Mouse (Mus musculus): ENCODE data around the gene Zmynd8.
A peak's percentile ranks its signal among the peaks of the same experiment; 100 is the strongest.

Gene Zmynd8

GRCm38 (mm10) chr2:165898202-165899194 is at the start of gene Zmynd8:
TSS of gene Zmynd8 (minus strand) at chr2:165899016.
- DNase-seq (ENCODE audit: extremely low read depth, low read depth, low spot score), result no peak

DNA sequence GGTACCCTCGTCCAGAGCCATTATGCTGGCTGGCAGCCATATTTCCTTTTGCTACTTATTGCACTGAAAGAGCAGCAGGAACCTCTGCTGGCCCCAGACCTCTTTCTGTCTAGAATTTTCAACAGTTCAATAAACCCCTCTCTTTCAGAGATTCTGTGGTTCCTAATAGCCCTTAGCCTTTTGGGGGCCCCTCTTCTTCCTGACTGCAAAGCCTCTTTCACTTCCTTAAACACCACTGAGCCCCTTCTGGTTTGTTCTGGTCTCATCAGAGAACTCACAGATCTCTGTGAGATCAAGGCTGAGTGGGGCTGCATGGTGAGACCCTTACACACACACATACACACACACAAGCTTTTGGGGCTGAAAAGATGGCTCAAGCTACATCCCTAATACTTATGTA is 49.2 kb upstream of the Zmynd8 start:
- DNase-seq (ENCODE audit: extremely low read depth, low read depth, low spot score), result no peak

DNA sequence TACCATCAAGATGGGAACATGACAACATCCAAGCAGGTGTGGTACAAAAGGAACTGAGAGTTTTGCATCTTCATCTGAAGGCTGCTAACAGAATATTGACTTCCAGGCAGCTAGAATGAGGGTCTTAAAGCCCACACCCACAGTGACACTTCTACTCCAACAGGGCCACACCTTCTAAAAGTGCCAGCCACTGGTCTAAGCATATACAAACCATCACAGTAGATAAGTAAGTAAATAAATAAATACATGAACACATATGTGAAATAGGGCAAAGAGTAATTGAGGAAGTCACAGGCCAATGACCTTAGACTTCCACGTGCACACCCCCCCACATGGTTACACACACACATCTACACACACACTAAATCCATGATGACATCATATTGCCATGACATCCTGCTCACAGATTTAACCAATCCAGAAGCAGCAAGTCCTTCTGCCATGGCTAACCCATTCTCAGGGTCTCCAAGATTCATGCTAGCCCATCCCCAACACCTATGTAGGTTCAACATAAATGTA is 47.3 kb upstream of the Zmynd8 start:
- no peak for DNase-seq (ENCODE audit: extremely low read depth, low read depth, low spot score)

DNA sequence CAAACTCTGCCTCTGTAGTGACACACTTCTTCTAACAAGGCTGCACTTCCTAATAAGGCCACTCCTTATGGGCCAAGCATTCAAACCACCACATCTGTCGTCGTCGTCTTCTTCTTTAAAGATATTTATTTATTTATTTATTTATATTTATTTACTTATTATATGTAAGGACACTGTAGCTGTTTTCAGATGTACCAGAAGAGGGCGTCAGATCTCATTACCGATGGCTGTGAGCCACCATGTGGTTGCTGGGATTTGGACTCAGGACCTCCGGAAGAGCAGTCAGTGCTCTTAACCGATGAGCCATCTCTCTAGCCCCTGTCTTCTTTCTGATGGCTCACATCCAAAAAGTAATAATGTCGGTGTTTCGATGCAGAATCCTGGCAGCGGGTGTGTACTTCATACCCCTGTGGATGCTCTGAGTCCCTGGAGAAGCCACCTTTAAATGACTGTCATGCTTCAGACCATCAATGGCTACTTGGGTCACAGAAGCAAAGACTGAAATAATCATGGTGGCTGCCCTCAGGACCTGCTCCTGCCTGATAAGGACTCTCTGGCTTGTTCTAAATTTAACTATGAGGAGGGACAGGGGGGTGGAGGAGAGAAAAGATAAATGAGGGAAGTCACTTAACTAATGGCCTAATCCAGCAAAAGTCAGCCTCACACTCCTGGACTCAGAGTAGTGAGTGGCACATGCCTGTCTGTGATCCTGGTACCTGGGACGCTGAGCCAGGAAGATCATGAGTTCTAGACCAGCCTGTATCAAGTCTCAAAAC is 45.9 kb upstream of the Zmynd8 start:
- DNase-seq (ENCODE audit: extremely low read depth, low read depth, low spot score), result no peak

DNA sequence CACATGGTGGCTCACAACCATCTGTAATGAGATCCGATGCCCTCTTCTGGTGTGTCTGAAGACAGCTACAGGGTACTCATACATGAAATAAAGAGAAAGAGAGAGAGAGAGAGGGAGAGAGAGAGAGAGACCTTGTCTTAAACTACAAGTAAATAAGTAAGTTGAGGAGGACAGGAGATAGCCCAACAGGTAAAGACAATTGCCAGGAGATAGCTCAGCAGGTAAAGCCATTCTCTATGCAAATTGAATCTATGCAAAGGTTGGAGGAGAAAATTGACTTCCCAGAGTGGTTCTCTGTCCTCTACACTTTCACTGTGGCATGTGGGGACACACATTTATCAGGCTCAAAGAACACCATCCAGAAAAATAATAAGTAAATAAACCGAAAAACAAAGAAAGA is 44.3 kb upstream of the Zmynd8 start:
- DNase-seq (ENCODE audit: extremely low read depth, low read depth, low spot score), result no peak

GRCm38 (mm10) chr2:165936106-165936505 is 37.3 kb upstream of the Zmynd8 start:
- DNase-seq (ENCODE audit: extremely low read depth, low read depth, low spot score), result no peak

GRCm38 (mm10) chr2:165927705-165928104 is 28.9 kb upstream of the Zmynd8 start:
- DNase-seq (ENCODE audit: extremely low read depth, low read depth, low spot score), result no peak

DNA sequence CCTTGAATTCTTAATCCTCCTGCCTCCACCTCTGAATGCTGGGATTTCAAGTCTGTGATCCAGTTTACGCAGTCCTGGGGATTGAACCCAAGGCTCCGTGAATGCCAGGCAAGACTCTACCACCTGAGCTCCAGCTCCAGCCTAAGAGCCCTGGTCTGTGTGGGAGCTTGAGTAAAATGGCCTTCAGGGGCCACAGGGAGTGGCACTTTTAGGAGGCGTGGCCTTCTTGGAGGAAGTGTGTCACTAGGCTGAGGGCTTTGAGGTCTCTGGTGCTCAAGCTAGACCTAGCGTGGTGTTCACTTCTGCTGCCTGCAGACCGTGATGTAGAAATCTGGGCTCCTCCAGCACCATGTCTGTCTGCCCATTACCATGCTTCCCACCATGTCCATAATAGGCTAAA is 27.4 kb upstream of the Zmynd8 start:
- no peak for DNase-seq (ENCODE audit: extremely low read depth, low read depth, low spot score)

DNA sequence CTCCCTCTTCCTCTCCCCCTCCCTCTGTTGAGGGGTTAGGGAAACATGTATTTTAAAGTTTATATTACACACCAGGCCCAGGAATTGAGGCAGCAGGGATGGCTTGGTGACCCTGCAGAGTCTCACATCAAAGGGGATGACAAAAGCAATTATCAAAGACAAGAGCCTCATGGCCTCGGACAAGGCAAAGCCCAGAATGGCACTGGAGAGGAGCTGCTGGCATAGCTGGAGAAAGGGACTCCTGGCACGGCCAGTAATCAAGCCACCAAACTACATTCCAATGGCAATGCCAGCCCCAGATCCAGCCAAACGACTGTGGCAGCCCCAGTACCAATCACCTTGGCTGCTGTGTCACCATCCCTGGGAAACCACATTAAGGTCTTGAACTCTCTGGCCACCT is 26.3 kb upstream of the Zmynd8 start:
- DNase-seq (ENCODE audit: extremely low read depth, low read depth, low spot score), result no peak

GRCm38 (mm10) chr2:165924695-165925094 is 25.9 kb upstream of the Zmynd8 start:
- DNase-seq (ENCODE audit: extremely low read depth, low read depth, low spot score), result no peak

GRCm38 (mm10) chr2:165923715-165924114 is 24.9 kb upstream of the Zmynd8 start:
- DNase-seq (ENCODE audit: extremely low read depth, low read depth, low spot score), result no peak

DNA sequence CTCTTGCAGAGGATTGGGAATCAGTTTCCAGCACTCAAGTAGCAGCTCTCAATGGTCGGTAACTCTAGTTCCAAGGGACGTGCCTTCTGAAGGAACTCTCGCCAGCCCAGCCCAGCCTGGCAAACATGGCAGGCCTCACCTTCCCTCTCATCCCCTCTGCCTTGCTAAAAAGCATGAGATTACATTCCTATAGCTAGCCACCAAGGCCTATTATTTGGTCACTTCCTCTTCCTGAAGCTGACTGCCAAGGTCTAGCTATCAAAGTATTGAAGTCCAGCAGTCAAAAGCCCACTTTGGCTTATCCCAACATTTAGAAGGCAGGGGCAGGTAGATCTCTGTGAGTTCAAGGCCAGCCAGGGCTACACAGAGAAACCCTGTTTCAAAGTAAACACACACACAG is 24.2 kb upstream of the Zmynd8 start:
- no peak for DNase-seq (ENCODE audit: extremely low read depth, low read depth, low spot score)

- DNase-seq (ENCODE audit: extremely low read depth, low read depth, low spot score), result no peak
Observed at GRCm38 (mm10) chr2:165922047-165922728, 23.4 kb upstream of the Zmynd8 start.

DNA sequence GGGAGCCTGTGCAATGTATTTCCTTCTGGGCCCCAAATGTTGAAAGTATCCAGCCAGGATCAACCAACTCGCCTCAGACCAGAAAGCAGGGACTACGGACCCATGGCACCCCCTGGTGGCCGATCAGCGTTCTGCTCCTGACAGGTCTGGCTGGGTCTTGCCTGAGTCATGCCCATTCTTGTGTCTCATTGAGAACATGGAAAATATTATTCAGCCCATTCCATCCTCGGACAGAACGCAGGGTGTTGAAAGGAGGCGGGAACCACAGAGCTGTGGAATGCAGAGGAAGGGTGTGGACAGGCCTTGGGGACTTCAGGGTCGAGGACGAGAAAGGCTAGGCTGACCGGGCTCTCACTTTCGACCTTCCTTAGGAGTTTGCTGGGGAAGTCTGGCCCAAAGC is 15.5 kb upstream of the Zmynd8 start:
- no peak for DNase-seq (ENCODE audit: extremely low read depth, low read depth, low spot score)

GRCm38 (mm10) chr2:165913073-165913472 is 14.3 kb upstream of the Zmynd8 start:
- no peak for DNase-seq (ENCODE audit: extremely low read depth, low read depth, low spot score)

DNA sequence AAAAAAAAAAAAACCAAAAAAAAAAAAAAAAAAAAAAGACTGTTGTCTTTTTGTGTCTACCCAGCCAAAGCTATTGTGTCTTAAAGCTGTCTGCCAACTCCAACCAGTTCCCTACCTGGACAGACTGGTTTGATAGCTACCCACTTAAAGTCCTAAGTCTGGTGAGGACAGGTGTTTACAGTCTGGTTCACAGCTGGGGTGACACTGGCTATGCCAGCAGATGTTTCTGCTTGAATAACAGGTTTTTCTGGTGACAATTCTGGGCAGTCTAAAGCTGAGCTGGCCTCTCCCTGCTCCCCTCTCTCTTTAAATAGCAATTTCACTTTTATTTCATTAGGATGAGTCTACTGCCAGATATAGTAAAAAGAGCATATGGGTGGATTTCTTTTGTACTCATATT is 10.9 kb upstream of the Zmynd8 start:
- DNase-seq (ENCODE audit: extremely low read depth, low read depth, low spot score), result peak; percentile 95

DNA sequence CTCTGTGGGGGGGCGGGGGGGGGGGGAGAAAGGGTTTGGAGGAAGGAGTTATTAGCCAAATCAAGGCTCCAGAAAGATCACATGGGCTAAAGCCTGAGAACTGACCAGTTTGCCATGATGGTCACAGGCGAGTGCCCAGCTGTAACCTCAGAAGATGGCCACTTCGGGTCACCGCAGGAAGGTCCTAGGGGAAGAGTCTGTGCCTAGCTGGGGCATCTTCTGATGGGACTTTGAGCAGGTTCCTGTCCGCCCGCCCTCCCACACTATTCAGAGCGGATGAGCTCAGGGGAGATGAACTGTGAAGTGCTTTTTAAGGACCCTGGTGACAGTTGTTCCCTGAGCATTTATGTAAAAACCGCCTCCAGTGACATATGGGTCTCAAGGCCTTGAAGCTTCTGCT is 8.4 kb upstream of the Zmynd8 start:
- DNase-seq (ENCODE audit: extremely low read depth, low read depth, low spot score), result no peak

DNA sequence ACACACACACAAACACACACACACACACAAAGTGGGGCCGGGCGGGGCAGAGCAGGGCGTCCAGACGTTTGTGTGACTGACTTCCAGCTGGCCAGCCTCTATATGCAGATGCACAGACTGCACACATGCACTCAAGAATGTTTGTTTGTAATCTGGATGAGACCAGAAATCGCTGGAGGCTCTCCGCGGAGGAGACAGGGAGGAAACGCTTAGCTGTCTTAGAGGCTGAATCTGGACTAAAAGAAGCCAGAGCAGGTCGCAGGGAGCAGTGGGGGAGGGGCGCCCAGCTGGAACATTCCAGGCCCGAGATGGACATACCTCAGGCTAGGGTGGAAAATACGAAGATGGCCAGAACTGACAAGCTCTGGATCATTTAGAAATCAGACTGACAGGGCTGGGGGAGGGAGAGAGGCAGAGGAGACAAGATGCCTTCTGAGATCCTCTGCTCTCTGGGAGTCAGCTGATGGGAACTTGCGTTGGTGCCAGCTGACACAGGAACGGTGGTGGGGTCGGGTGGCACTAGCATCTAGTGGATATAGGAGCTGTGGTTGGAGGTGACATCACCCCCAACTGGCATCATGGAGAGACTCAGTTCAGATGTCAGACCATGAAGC is 7.6 kb upstream of the Zmynd8 start:
- no peak for DNase-seq (ENCODE audit: extremely low read depth, low read depth, low spot score)

DNA sequence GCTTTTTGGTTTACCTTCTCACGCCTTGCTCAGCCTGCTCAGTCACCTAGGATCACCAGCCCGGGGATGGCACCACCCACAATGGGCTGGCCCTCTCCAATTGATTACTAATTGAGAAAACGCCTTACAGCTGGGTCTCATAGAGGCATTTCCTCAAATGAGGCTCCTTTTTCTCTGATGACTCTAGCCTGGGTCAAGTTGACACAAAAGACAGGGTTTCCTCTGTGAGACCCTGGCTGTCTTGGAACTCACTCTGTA is 2.2 kb upstream of the Zmynd8 start:
- no peak for DNase-seq (ENCODE audit: extremely low read depth, low read depth, low spot score)

DNA sequence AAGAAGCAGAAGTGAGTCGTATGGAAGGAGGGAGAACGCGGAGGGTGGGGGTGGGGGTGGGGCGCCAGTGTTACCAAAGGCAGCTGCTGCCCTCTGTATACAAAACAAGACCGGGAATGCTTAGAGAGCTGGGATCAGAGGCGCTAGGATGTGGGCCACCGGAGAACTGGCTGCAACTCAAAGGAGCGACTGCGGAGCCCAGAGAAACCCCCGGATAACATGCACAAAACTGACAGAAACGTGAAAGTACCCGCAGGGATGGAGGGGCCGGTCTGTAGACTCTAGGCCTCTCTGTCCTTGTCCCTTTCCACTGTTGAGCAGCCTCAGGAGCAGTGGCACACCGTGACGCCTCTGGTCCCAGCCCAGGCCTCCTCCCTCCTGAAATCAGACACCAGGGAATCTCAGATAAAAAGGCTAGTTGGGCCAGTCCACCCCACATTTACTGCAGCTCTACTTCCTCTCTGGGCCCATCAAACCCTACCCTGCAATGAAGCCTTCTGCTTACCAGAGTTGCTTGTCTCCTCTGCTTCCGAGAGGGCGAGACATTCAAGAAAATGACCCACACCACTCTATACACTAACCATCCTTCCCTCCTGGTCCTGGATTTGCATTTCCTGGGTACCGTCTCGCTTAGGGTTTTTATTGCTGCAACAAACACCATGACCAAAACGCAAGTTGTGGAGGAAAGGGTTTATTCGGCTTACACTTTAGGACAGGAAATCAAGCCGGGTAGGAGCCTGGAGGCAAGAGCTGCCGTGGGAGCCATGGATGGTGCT is 1.7 kb upstream of the Zmynd8 start:
- DNase-seq (ENCODE audit: extremely low read depth, low read depth, low spot score), result no peak

All from fat pad, adult 2 months (tissue).